Mouse (Mus musculus) spleen, adult 2 months (tissue): ENCODE measurements around the gene Ldlrad3. TPM values are rescaled to one million over a fixed set of nuclear protein-coding genes. Genes with fewer than 3 reads are reported as not detected.

Experiments used
- DNase-seq, 2 experiments: peaks; one replicate each; pipeline versions ENCODE4 v3.0.0 to v3.0.0-alpha.2; 2012 to 2021; ENCODE audit warnings: low spot score in 2 of 2, low read depth in 1 of 2
- H3K27ac ChIP-seq: fragments of 200-500 bp; 2 replicates; pipeline ENCODE4 v1.5.1; 2012; ENCODE audit warnings: low read length, inconsistent platforms; ENCODE audit not compliant: insufficient read depth
- H3K27me3 ChIP-seq: fragments of 200-500 bp; 2 replicates; pipeline ENCODE4 v1.6.1; 2012; ENCODE audit warnings: mild to moderate bottlenecking, moderate library complexity, low read length, inconsistent platforms; ENCODE audit not compliant: control insufficient read depth, insufficient read depth
- H3K36me3 ChIP-seq: fragments of 200-500 bp; 2 replicates; pipeline ENCODE4 v1.6.1; 2012; ENCODE audit warnings: mild to moderate bottlenecking, low read length, inconsistent platforms; ENCODE audit not compliant: control insufficient read depth, insufficient read depth
- H3K4me1 ChIP-seq: fragments of 200-500 bp; 2 replicates; pipeline ENCODE4 v1.6.1; 2011; ENCODE audit warnings: inconsistent platforms; ENCODE audit not compliant: control insufficient read depth, insufficient read depth, insufficient read length
- H3K4me3 ChIP-seq: fragments of 200-500 bp; 2 replicates; pipeline ENCODE4 v1.5.1; 2011; ENCODE audit warnings: mild to moderate bottlenecking, inconsistent platforms; ENCODE audit not compliant: insufficient read depth, insufficient read length; ENCODE audit errors: extremely low read depth
- CTCF ChIP-seq: fragments of 200-500 bp; IDR thresholded peaks from 2 replicates; pipeline ENCODE4 v1.5.1; 2011; ENCODE audit warnings: mild to moderate bottlenecking, inconsistent platforms; ENCODE audit not compliant: insufficient read depth, insufficient read length, insufficient replicate concordance; ENCODE audit errors: extremely low read depth
- POLR2A ChIP-seq: fragments of 200-500 bp; IDR thresholded peaks from 2 replicates; pipeline ENCODE4 v1.6.1; 2011; ENCODE audit warnings: low read depth, low read length, inconsistent platforms
- WGBS: fragments of 180-500 bp; shearing (Covaris S2); methylation state at CpG from one replicate; pipeline ENCODE4 v1.1.7; 2018; 5-methylcytosine and 5-hydroxymethylcytosine counted together
- polyA plus RNA-seq: library from polyadenylated mRNA; depleted of rRNA; stranded (reverse); fragments of >200 nt; gene quantifications from 2 replicates; pipeline ENCODE4 v1.2.3, GENCODE M21; 2012

Ldlrad3 gene
- polyA plus RNA-seq, 1 experiment, result 3.5 TPM

GRCm38 (mm10) chr2:102005377-102006007 lies 180.7 kb downstream of the Ldlrad3 start:
- H3K27me3 ChIP-seq, result no peaks in the 10 kb centered on the region
- WGBS, result 86% methylated on average over 8 of the region's 8 CpGs
- no peak for TF ChIP-seq CTCF
- TF ChIP-seq POLR2A, result no peak
- DNase-seq, result no peak
- no peaks in the 10 kb centered on the region for H3K36me3 ChIP-seq
- H3K4me3 ChIP-seq, result no peak overlapping the region
- H3K4me1 ChIP-seq, result peaks cover 7% of the 10 kb centered on the region
- no peak overlapping the region for H3K27ac ChIP-seq

- Histone ChIP-seq H3K27me3 (no peaks in the 10 kb centered on the region), H3K36me3 (no peaks in the 10 kb centered on the region), H3K4me1 (peaks cover 7% of the 10 kb centered on the region), H3K4me3 (no peak overlapping the region), H3K27ac (no peak overlapping the region)
- DNase-seq, result no peak
- 87% methylated on average over 7 of the region's 7 CpGs for WGBS
- no peak for TF ChIP-seq POLR2A
Observed at GRCm38 (mm10) chr2:102003776-102004264, 182.4 kb downstream of the Ldlrad3 start.

GRCm38 (mm10) chr2:102002974-102003775 lies 183.0 kb downstream of the Ldlrad3 start:
- TF ChIP-seq POLR2A (no peak), CTCF (no peak)
- H3K4me3 ChIP-seq, result no peak overlapping the region
- WGBS, result 79% methylated on average over 8 of the region's 8 CpGs
- no peak for DNase-seq
- no peaks in the 10 kb centered on the region for H3K27me3 ChIP-seq
- peaks cover 7% of the 10 kb centered on the region for H3K4me1 ChIP-seq
- H3K27ac ChIP-seq, result no peak overlapping the region
- H3K36me3 ChIP-seq, result no peaks in the 10 kb centered on the region

GRCm38 (mm10) chr2:102002408-102002973 lies 183.7 kb downstream of the Ldlrad3 start:
- no peak overlapping the region for H3K27ac ChIP-seq
- WGBS, result 62% methylated on average over 12 of the region's 12 CpGs
- H3K27me3 ChIP-seq, result no peaks in the 10 kb centered on the region
- DNase-seq, result no peak
- H3K36me3 ChIP-seq, result no peaks in the 10 kb centered on the region
- H3K4me3 ChIP-seq, result no peak overlapping the region
- peaks cover 7% of the 10 kb centered on the region for H3K4me1 ChIP-seq
- TF ChIP-seq CTCF (no peak), POLR2A (no peak)

- H3K4me1 ChIP-seq, result peaks cover 7% of the 10 kb centered on the region
- no peak for DNase-seq
- no peak overlapping the region for H3K4me3 ChIP-seq
- TF ChIP-seq CTCF, result no peak
- no peak for TF ChIP-seq POLR2A
- 0% methylated on average over 1 of the region's 1 CpGs for WGBS
- H3K27me3 ChIP-seq, result no peaks in the 10 kb centered on the region
- H3K27ac ChIP-seq, result no peak overlapping the region
- no peaks in the 10 kb centered on the region for H3K36me3 ChIP-seq
Observed at GRCm38 (mm10) chr2:102001661-102002060, 184.5 kb downstream of the Ldlrad3 start.

- H3K36me3 ChIP-seq, result no peaks in the 10 kb centered on the region
- WGBS, result 84% methylated on average over 11 of the region's 11 CpGs
- no peak overlapping the region for H3K27ac ChIP-seq
- H3K27me3 ChIP-seq, result no peaks in the 10 kb centered on the region
- TF ChIP-seq POLR2A (no peak), CTCF (no peak)
- peaks cover 7% of the 10 kb centered on the region for H3K4me1 ChIP-seq
- H3K4me3 ChIP-seq, result no peak overlapping the region
- DNase-seq, result no peak
Observed at GRCm38 (mm10) chr2:101998911-101999572, 187.1 kb downstream of the Ldlrad3 start.
